Mouse (Mus musculus): ENCODE measurements around the gene Adh7. TPM values are rescaled to one million over a fixed set of nuclear protein-coding genes. Genes with fewer than 3 reads are reported as not detected.
A peak's percentile ranks its signal among the peaks of the same experiment; 100 is the strongest.

Gene Adh7
- not detected in 2 replicates for total RNA-seq (2012; rRNA removed)
- not detected for polyA plus RNA-seq (2012; ENCODE audit: insufficient read depth in 1 of 2, insufficient read length in 2 of 2, low read depth in 1 of 2, low replicate concordance in 2 of 2, missing spikeins in 1 of 2)

GRCm38 (mm10) chr3:138217631-138218264, at the start of gene Adh7:
Adh7 (plus strand) TSS chr3:138217760.
- Histone ChIP-seq H3K9me3 (replicated peaks; ENCODE audit: insufficient read depth, low read length) (no peaks in the 10 kb centered on the region), H3K79me2 (ENCODE audit: control insufficient read depth, insufficient read depth, low read length, poor library complexity) (no peaks in the 10 kb centered on the region), H3K36me3 (ENCODE audit: control insufficient read depth in 1 of 2, insufficient read depth in 2 of 2, low read length in 2 of 2) (no peaks in the 10 kb centered on the region), H3K4me1 (ENCODE audit: control insufficient read depth in 1 of 2, insufficient read depth in 2 of 2, low read length in 2 of 2) (no peaks in the 10 kb centered on the region; a peak in 1 of 4 replicates), H3K27me3 (ENCODE audit: control insufficient read depth in 1 of 2, insufficient read depth in 2 of 2, low read length in 2 of 2) (peaks cover 0 to 4% of the 10 kb centered on the region in 2 experiments; a peak in 3 of 4 replicates), H3K27ac (ENCODE audit: control insufficient read depth, low read depth, low read length) (no peak within 1 kb of the TSS), H3K4me3 (ENCODE audit: control insufficient read depth in 1 of 2, insufficient read depth in 1 of 2, low read depth in 2 of 2, low read length in 2 of 2) (no peak within 1 kb of the TSS), H3K9ac (ENCODE audit: control insufficient read depth, low read depth, low read length, poor library complexity, severe bottlenecking) (no peak within 1 kb of the TSS)
- no peak for TF ChIP-seq NELFE (IDR thresholded peaks at IDR 0.05; ENCODE audit: low read depth, low read length)
- TF ChIP-seq ZKSCAN1 (IDR thresholded peaks at IDR 0.05; ENCODE audit: low read depth, low read length): no peak
- TF ChIP-seq MAX (IDR thresholded peaks at IDR 0.05; ENCODE audit: low read length): no peak
- TF ChIP-seq MAZ (IDR thresholded peaks at IDR 0.05; ENCODE audit: low read depth, low read length): no peak
- TF ChIP-seq E2F4 (IDR thresholded peaks at IDR 0.05; ENCODE audit: borderline replicate concordance, low read depth, low read length): no peak
- no peak for TF ChIP-seq MAFK (IDR thresholded peaks at IDR 0.05; ENCODE audit: borderline replicate concordance, low read depth, low read length)
- TF ChIP-seq USF2 (IDR thresholded peaks at IDR 0.05; ENCODE audit: borderline replicate concordance in 1 of 2, insufficient read depth in 1 of 2, low read depth in 1 of 2, low read length in 2 of 2): no peak
- no peak for TF ChIP-seq BHLHE40 (IDR thresholded peaks at IDR 0.05; ENCODE audit: borderline replicate concordance, low read depth, low read length)
- TF ChIP-seq EP300 (IDR thresholded peaks at IDR 0.05; ENCODE audit: low read depth in 1 of 2, low read length in 2 of 2): no peak
- TF ChIP-seq RAD21 (IDR thresholded peaks at IDR 0.05; ENCODE audit: low read depth, low read length): no peak
- no peak for DNase-seq (ENCODE audit: low read depth, low spot score)

DNA sequence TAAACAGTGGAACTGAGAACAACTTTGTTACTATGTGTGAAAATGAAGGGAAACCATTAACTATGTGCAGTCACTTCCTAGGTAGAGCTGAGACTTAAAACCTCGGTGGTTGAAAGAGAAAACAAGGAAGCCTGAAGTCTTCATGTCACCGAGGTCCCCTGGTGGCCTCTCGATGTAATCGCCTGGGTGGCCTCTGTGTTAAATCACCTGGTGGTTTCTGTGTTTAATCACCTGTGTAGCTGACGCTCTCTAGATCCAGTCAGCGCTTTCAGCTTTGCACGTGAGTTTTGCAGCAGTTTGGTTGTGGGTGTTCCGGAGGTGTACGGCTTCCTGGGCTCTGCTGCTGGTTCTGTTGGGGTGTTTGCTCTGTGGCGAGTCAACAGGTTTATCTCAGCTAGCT, 44.3 kb upstream of the Adh7 start:
- no peaks in the 10 kb centered on the region for H3K9me3 ChIP-seq (replicated peaks; ENCODE audit: insufficient read depth, low read length)
- no peaks in the 10 kb centered on the region for H3K79me2 ChIP-seq (ENCODE audit: control insufficient read depth, insufficient read depth, low read length, poor library complexity)
- TF ChIP-seq RAD21 (IDR thresholded peaks at IDR 0.05; ENCODE audit: low read depth, low read length) (peak; percentile 13), TCF12 (IDR thresholded peaks at IDR 0.05; ENCODE audit: low read depth, low read length) (no peak), CTCF (IDR thresholded peaks at IDR 0.05 in 2 of 3, conservative IDR thresholded peaks at IDR 0.05 in 1 of 3; ENCODE audit: control insufficient read depth in 1 of 3, insufficient read depth in 1 of 3, low read depth in 2 of 3, low read length in 3 of 3, poor library complexity in 1 of 3, severe bottlenecking in 1 of 3) (peak in 1 of 3 experiments; percentile 31; a peak in 2 of 6 replicates), SMC3 (IDR thresholded peaks at IDR 0.05; ENCODE audit: low read depth, low read length) (peak; percentile 39)
- no peaks in the 10 kb centered on the region for H3K36me3 ChIP-seq (ENCODE audit: control insufficient read depth in 1 of 2, insufficient read depth in 2 of 2, low read length in 2 of 2)
- H3K27ac ChIP-seq (ENCODE audit: control insufficient read depth, low read depth, low read length): no peak overlapping the region
- peak; percentile 16 for DNase-seq (ENCODE audit: low read depth, low spot score)
- peaks cover 2 to 3% of the 10 kb centered on the region in 2 experiments; a peak in 3 of 4 replicates for H3K27me3 ChIP-seq (ENCODE audit: control insufficient read depth in 1 of 2, insufficient read depth in 2 of 2, low read length in 2 of 2)
- no peaks in the 10 kb centered on the region for H3K4me1 ChIP-seq (ENCODE audit: control insufficient read depth in 1 of 2, insufficient read depth in 2 of 2, low read length in 2 of 2)
- H3K4me3 ChIP-seq (ENCODE audit: control insufficient read depth in 1 of 2, insufficient read depth in 1 of 2, low read depth in 2 of 2, low read length in 2 of 2): no peak overlapping the region
- no peak overlapping the region for H3K9ac ChIP-seq (ENCODE audit: control insufficient read depth, low read depth, low read length, poor library complexity, severe bottlenecking)

- no peak overlapping the region for H3K4me3 ChIP-seq (ENCODE audit: control insufficient read depth in 1 of 2, insufficient read depth in 1 of 2, low read depth in 2 of 2, low read length in 2 of 2)
- DNase-seq (ENCODE audit: low read depth, low spot score): no peak
- no peak for TF ChIP-seq CHD2 (IDR thresholded peaks at IDR 0.05; ENCODE audit: low read length)
- TF ChIP-seq EP300 (IDR thresholded peaks at IDR 0.05; ENCODE audit: low read depth in 1 of 2, low read length in 2 of 2): no peak
- TF ChIP-seq NELFE (IDR thresholded peaks at IDR 0.05; ENCODE audit: low read depth, low read length): no peak
- no peak overlapping the region for H3K9ac ChIP-seq (ENCODE audit: control insufficient read depth, low read depth, low read length, poor library complexity, severe bottlenecking)
- no peaks in the 10 kb centered on the region for H3K79me2 ChIP-seq (ENCODE audit: control insufficient read depth, insufficient read depth, low read length, poor library complexity)
- no peaks in the 10 kb centered on the region for H3K9me3 ChIP-seq (replicated peaks; ENCODE audit: insufficient read depth, low read length)
- H3K36me3 ChIP-seq (ENCODE audit: control insufficient read depth in 1 of 2, insufficient read depth in 2 of 2, low read length in 2 of 2): no peaks in the 10 kb centered on the region
- H3K4me1 ChIP-seq (ENCODE audit: control insufficient read depth in 1 of 2, insufficient read depth in 2 of 2, low read length in 2 of 2): no peaks in the 10 kb centered on the region
- H3K27me3 ChIP-seq (ENCODE audit: control insufficient read depth in 1 of 2, insufficient read depth in 2 of 2, low read length in 2 of 2): peaks cover 4 to 6% of the 10 kb centered on the region in 2 experiments
- H3K27ac ChIP-seq (ENCODE audit: control insufficient read depth, low read depth, low read length): no peak overlapping the region
Measured at GRCm38 (mm10) chr3:138175551-138175950, 42.0 kb upstream of the Adh7 start.
